Mouse (Mus musculus): ENCODE measurements around the gene Gcm1. TPM values are rescaled to one million over a fixed set of nuclear protein-coding genes. Genes with fewer than 3 reads are reported as not detected.

Gcm1 gene
- polyA plus RNA-seq, 1 experiment from 2014 or later: 0.41 TPM

GRCm38 (mm10) chr9:78035296-78035695, 16.4 kb upstream of the Gcm1 start:
- H3K9ac ChIP-seq (ENCODE audit: low read length): no peak overlapping the region
- no peaks in the 10 kb centered on the region for H3K36me3 ChIP-seq (ENCODE audit: control insufficient read depth, insufficient read depth, low read length)
- no peak overlapping the region for H3K4me3 ChIP-seq (ENCODE audit: low read length)
- peaks cover 7% of the 10 kb centered on the region; the same call in 1 of the 2 replicates for H3K4me1 ChIP-seq (replicated peaks; ENCODE audit: control insufficient read depth, insufficient read depth, low read length)
- WGBS: 64% methylated on average over 5 of the region's 5 CpGs
- no peak overlapping the region for H3K4me2 ChIP-seq (ENCODE audit: low read depth, low read length)
- H3K27me3 ChIP-seq (ENCODE audit: control insufficient read depth, insufficient read depth, low read depth, low read length): no peaks in the 10 kb centered on the region
- no peaks in the 10 kb centered on the region for H3K9me3 ChIP-seq (ENCODE audit: control insufficient read depth, low read length)
- ATAC-seq (ENCODE audit: low read depth): no peak
- H3K27ac ChIP-seq (ENCODE audit: low read length): no peak overlapping the region

GRCm38 (mm10) chr9:78035831-78036230, 15.9 kb upstream of the Gcm1 start:
- no peaks in the 10 kb centered on the region for H3K9me3 ChIP-seq (ENCODE audit: control insufficient read depth, low read length)
- 82% methylated on average over 8 of the region's 8 CpGs for WGBS
- no peak overlapping the region for H3K4me2 ChIP-seq (ENCODE audit: low read depth, low read length)
- H3K4me3 ChIP-seq (ENCODE audit: low read length): no peak overlapping the region
- ATAC-seq (ENCODE audit: low read depth): no peak
- no peak overlapping the region for H3K9ac ChIP-seq (ENCODE audit: low read length)
- H3K36me3 ChIP-seq (ENCODE audit: control insufficient read depth, insufficient read depth, low read length): no peaks in the 10 kb centered on the region
- no peaks in the 10 kb centered on the region for H3K27me3 ChIP-seq (ENCODE audit: control insufficient read depth, insufficient read depth, low read depth, low read length)
- H3K4me1 ChIP-seq (replicated peaks; ENCODE audit: control insufficient read depth, insufficient read depth, low read length): peaks cover 7% of the 10 kb centered on the region; the same call in 1 of the 2 replicates
- no peak overlapping the region for H3K27ac ChIP-seq (ENCODE audit: low read length)

DNA sequence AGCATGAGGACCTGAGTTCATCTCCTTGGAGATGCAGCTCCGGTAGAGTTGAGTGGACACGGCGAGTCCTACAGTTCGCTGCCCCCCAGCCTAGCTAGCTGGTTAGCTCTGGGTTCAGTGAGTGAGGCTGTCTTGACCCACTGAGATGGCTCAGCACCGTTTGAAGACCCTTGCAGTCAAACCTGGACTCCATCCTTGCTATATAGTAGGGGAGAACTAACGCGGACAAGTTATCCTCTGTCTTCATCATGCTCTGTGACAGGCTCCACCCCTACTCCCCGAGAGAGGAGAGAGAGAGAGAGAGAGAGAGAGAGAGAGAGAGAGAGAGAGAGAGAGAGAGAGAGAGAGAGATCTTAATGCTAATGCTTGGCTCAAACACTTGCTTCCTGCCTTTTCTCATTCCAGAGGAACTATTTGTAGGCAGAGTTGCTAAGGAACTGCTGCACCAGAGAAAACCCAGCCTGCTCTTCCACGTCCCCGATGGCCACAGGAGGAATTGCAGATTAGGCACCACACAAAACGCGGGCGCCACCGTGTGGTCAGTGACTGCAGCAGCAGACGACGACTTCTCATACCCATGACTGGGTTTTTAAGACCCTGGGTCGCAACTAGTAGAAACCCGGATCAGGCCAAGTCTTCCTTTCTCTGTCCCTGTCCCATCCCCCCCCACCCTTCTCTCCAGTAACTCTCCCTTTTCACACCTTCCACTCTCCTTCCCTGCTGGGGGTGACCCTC, 12.8 kb upstream of the Gcm1 start:
- Histone ChIP-seq H3K4me1 (replicated peaks; ENCODE audit: control insufficient read depth, insufficient read depth, low read length) (0 out of 2 replicates have a peak, but pooled peaks cover 2% of the 10 kb centered on the region), H3K4me2 (ENCODE audit: low read depth, low read length) (no peak overlapping the region), H3K9me3 (ENCODE audit: control insufficient read depth, low read length) (no peaks in the 10 kb centered on the region), H3K27me3 (ENCODE audit: control insufficient read depth, insufficient read depth, low read depth, low read length) (no peaks in the 10 kb centered on the region), H3K9ac (ENCODE audit: low read length) (no peak overlapping the region), H3K27ac (ENCODE audit: low read length) (no peak overlapping the region), H3K4me3 (ENCODE audit: low read length) (no peak overlapping the region), H3K36me3 (ENCODE audit: control insufficient read depth, insufficient read depth, low read length) (no peaks in the 10 kb centered on the region)
- WGBS: 30% methylated on average over 18 of the region's 18 CpGs
- peak; percentile 80 for ATAC-seq (ENCODE audit: low read depth)

- WGBS: 14% methylated on average over 6 of the region's 6 CpGs
- Histone ChIP-seq H3K9ac (ENCODE audit: low read length) (no peak overlapping the region; the same call in 1 of the 2 replicates), H3K36me3 (ENCODE audit: control insufficient read depth, insufficient read depth, low read length) (no peaks in the 10 kb centered on the region), H3K27ac (ENCODE audit: low read length) (peak overlapping the region; percentile 83), H3K4me2 (ENCODE audit: low read depth, low read length) (no peak overlapping the region), H3K9me3 (ENCODE audit: control insufficient read depth, low read length) (no peaks in the 10 kb centered on the region), H3K4me3 (ENCODE audit: low read length) (no peak overlapping the region), H3K27me3 (ENCODE audit: control insufficient read depth, insufficient read depth, low read depth, low read length) (no peaks in the 10 kb centered on the region), H3K4me1 (replicated peaks; ENCODE audit: control insufficient read depth, insufficient read depth, low read length) (peaks cover 3% of the 10 kb centered on the region)
- ATAC-seq (ENCODE audit: low read depth): peak; percentile 87
Measured at GRCm38 (mm10) chr9:78045171-78045570, 6.6 kb upstream of the Gcm1 start.

GRCm38 (mm10) chr9:78046755-78047154, 5.0 kb upstream of the Gcm1 start:
- no peak; the same call in 1 of the 2 replicates for ATAC-seq (ENCODE audit: low read depth)
- H3K27me3 ChIP-seq (ENCODE audit: control insufficient read depth, insufficient read depth, low read depth, low read length): no peaks in the 10 kb centered on the region
- H3K4me2 ChIP-seq (ENCODE audit: low read depth, low read length): 0 out of 2 replicates have a peak overlapping the region, but pooled peaks have one; percentile 1
- no peaks in the 10 kb centered on the region for H3K36me3 ChIP-seq (ENCODE audit: control insufficient read depth, insufficient read depth, low read length)
- no peaks in the 10 kb centered on the region for H3K9me3 ChIP-seq (ENCODE audit: control insufficient read depth, low read length)
- WGBS: 47% methylated on average over 20 of the region's 20 CpGs
- H3K4me3 ChIP-seq (ENCODE audit: low read length): 0 out of 2 replicates have a peak overlapping the region, but pooled peaks have one; percentile 2
- peaks cover 3% of the 10 kb centered on the region for H3K4me1 ChIP-seq (replicated peaks; ENCODE audit: control insufficient read depth, insufficient read depth, low read length)
- no peak overlapping the region for H3K9ac ChIP-seq (ENCODE audit: low read length)
- H3K27ac ChIP-seq (ENCODE audit: low read length): no peak overlapping the region

DNA sequence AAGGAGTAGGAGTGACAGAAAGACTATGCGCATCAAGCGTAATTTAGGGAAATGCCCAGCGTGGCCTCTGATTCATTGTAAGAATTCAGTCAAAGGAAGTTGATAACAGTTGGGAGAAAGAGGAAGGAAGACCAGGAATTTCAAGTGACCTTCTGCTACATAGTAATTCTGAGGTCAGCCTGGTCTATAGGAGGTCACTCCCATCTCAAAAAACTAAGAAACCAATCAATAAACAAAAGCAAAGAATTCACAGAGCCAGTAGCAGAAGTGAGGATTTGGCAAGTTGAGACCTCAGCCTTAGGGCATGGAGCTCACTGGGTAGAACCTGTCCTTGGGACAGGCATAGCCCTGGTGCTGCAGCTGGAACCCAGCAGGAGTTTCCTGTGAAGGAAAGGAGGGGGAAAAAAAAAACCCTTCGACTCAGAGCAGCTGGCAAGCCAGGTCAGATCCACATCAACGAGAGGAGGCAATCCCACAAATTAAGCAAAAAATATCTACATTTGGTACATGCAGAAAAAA, 1.2 kb upstream of the Gcm1 start:
- H3K9ac ChIP-seq (ENCODE audit: low read length): no peak overlapping the region
- WGBS: 47% methylated on average over 5 of the region's 5 CpGs
- ATAC-seq (ENCODE audit: low read depth): no peak
- H3K27ac ChIP-seq (ENCODE audit: low read length): no peak overlapping the region
- no peaks in the 10 kb centered on the region for H3K9me3 ChIP-seq (ENCODE audit: control insufficient read depth, low read length)
- H3K4me3 ChIP-seq (ENCODE audit: low read length): no peak overlapping the region
- H3K27me3 ChIP-seq (ENCODE audit: control insufficient read depth, insufficient read depth, low read depth, low read length): no peaks in the 10 kb centered on the region
- H3K36me3 ChIP-seq (ENCODE audit: control insufficient read depth, insufficient read depth, low read length): no peaks in the 10 kb centered on the region
- no peaks in the 10 kb centered on the region; the same call in 1 of the 2 replicates for H3K4me1 ChIP-seq (replicated peaks; ENCODE audit: control insufficient read depth, insufficient read depth, low read length)
- no peak overlapping the region for H3K4me2 ChIP-seq (ENCODE audit: low read depth, low read length)

DNA sequence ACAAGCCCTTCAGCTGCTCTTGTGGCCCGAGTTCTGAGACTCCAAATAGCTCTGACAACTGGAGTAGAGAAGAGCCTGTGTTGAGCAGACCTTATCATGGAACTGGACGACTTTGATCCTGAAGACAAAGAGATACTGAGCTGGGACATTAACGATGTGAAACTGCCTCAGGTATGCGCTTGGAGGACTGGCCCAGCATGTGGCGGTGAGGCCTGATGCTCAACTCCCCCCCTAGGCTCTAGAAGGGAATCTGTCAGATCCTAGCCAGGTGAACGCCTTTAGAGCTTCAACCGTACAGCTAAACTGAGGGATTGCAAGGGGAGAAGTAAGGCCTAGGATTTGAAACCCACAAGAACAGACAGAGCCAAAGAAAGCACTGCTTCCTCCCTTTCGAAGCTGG, 2.1 kb downstream of the Gcm1 start:
- H3K4me1 ChIP-seq (replicated peaks; ENCODE audit: control insufficient read depth, insufficient read depth, low read length): no peaks in the 10 kb centered on the region
- WGBS: 55% methylated on average over 8 of the region's 8 CpGs
- H3K4me2 ChIP-seq (ENCODE audit: low read depth, low read length): no peak overlapping the region

GRCm38 (mm10) chr9:78054298-78054697, 2.6 kb downstream of the Gcm1 start:
- Histone ChIP-seq H3K27me3 (ENCODE audit: control insufficient read depth, insufficient read depth, low read depth, low read length) (no peaks in the 10 kb centered on the region), H3K9ac (ENCODE audit: low read length) (no peak overlapping the region), H3K27ac (ENCODE audit: low read length) (no peak overlapping the region), H3K4me2 (ENCODE audit: low read depth, low read length) (no peak overlapping the region), H3K4me1 (replicated peaks; ENCODE audit: control insufficient read depth, insufficient read depth, low read length) (no peaks in the 10 kb centered on the region), H3K9me3 (ENCODE audit: control insufficient read depth, low read length) (no peaks in the 10 kb centered on the region), H3K36me3 (ENCODE audit: control insufficient read depth, insufficient read depth, low read length) (no peaks in the 10 kb centered on the region), H3K4me3 (ENCODE audit: low read length) (no peak overlapping the region)
- 80% methylated on average over 3 of the region's 3 CpGs for WGBS
- ATAC-seq (ENCODE audit: low read depth): no peak

More for the DNA sequence above, 2.1 kb downstream of the Gcm1 start:
- no peak for ATAC-seq (ENCODE audit: low read depth)
- Histone ChIP-seq H3K27ac (ENCODE audit: low read length) (no peak overlapping the region), H3K9ac (ENCODE audit: low read length) (no peak overlapping the region), H3K36me3 (ENCODE audit: control insufficient read depth, insufficient read depth, low read length) (no peaks in the 10 kb centered on the region), H3K4me3 (ENCODE audit: low read length) (no peak overlapping the region), H3K9me3 (ENCODE audit: control insufficient read depth, low read length) (no peaks in the 10 kb centered on the region), H3K27me3 (ENCODE audit: control insufficient read depth, insufficient read depth, low read depth, low read length) (no peaks in the 10 kb centered on the region)

DNA sequence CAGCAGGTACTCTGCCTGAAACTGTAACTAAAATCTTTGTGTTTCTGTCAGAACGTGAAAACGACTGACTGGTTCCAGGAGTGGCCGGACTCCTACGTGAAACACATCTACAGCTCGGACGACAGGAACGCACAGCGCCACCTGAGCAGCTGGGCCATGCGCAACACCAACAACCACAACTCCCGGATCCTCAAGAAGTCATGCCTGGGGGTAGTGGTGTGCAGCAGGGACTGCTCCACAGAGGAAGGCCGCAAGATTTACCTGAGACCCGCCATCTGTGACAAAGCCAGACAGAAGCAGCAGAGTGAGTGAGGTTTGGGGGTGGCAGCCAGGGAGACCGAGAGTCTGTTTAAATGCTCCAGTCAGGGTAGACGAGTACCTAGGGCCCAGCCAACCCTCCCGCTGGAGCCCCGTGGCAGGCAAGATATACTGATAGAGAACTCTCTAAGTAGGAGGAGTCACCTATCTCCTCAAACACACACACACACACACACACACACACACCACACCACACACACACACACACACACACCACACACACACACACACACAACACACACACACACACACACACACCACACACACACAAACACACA, 7.9 kb downstream of the Gcm1 start:
- ATAC-seq (ENCODE audit: low read depth): no peak
- Histone ChIP-seq H3K27ac (ENCODE audit: low read length) (no peak overlapping the region), H3K36me3 (ENCODE audit: control insufficient read depth, insufficient read depth, low read length) (no peaks in the 10 kb centered on the region), H3K9ac (ENCODE audit: low read length) (0 out of 2 replicates have a peak overlapping the region, but pooled peaks have one; percentile 11), H3K27me3 (ENCODE audit: control insufficient read depth, insufficient read depth, low read depth, low read length) (no peaks in the 10 kb centered on the region), H3K4me1 (replicated peaks; ENCODE audit: control insufficient read depth, insufficient read depth, low read length) (0 out of 2 replicates have a peak, but pooled peaks cover 2% of the 10 kb centered on the region), H3K4me2 (ENCODE audit: low read depth, low read length) (no peak overlapping the region), H3K4me3 (ENCODE audit: low read length) (no peak overlapping the region), H3K9me3 (ENCODE audit: control insufficient read depth, low read length) (no peaks in the 10 kb centered on the region)
- WGBS: 65% methylated on average over 16 of the region's 16 CpGs
